Mouse (Mus musculus) cerebellum, adult 8-10 months (tissue): ENCODE data around the gene Ccdc9.
A peak's percentile ranks its signal among the peaks of the same experiment; 100 is the strongest.
"Not testable (repeated sequence)": the region's sequence is repeated elsewhere in the genome, so short reads cannot be mapped to it uniquely, and the experiment has no call there.

Source experiments
- DNase-seq: peaks from one replicate; pipeline ENCODE4 v3.0.0; 2022

The Ccdc9 gene

DNA sequence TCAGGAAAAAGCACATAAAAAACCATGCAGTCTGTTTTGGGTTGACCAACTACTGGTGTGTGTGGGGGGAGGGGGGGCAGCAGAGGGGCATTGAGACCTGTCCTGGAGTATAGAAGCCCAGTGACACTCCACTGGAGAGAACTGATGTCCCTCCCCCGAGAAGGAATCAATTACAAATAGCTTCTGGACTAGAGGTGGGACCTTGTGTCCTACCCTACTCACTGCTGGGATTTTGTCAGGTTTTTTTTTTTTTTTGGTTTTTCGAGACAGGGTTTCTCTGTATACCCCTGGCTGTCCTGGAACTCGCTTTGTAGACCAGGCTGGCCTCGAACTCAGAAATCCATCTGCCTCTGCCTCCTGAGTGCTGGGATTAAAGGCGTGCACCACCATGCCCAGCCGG is 20.5 kb upstream of the Ccdc9 start:
- not testable (repeated sequence) for DNase-seq

DNA sequence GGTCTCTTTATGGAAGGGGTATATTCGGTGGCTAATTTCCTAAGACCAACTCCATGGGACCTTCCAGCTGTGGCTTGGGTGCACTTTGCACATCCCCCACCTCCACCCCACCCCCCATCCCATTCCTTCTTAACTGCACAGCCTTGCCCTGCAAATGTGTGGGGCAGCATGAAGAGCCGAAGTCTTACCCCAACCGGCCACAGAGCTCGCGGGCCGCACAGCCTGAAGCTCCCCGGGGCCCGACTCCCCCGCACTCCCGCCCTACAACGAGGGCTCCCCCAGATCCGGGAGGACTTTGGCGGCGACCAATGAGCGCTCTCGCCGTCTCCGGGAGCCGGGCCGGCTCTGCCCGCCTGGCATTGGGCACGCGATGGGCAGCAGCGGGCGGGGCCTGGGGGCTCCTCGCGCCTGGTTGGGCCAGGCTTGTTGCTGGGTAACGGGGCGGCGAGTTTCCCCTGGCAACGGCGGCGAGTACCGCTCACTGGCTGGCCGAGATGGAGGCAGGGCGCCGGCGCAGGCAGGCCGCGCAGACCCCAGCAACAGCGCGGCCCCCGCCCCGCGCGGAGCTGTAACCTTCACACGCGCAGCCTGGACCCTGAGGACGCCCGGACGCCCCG is 12.9 kb upstream of the Ccdc9 start:
- peak; percentile 93 for DNase-seq

DNA sequence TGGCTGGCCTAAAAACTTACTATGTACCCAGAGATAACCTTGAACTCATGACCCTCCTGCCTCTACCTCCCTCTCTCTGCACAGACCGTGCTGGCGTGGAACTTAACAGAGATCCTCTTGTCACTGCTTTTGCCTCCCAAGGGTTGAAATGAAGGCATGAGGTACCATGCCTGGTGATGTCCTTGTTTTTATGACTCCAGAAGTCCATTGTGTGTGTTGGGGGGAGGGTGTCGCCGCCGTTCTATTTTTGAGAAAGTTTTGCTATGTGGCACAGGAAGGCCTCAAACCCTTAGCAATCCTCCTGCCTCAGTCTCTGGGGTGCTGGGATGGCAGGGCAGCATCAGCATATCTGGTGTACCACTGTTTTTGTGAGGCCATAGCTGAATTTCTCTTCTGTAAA is 12.3 kb upstream of the Ccdc9 start:
- no peak for DNase-seq

DNA sequence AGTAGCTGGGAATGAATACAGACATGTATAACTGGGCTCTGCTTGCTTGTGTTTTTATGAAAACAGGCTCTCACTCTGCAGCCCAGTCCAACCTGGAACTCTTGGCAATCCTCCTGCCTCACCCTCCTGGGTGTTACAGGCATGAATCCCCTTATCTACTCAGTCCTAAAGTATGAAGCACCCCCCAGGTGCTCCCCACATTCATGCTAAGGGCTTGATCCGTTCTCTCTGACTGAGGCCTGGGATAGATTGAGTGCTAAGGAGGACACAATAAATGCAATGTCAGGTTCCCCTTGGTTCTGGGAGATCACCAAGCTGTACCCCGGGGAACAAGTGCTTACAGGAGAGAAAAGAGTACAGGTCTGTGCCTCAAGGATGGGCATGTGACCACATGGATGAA is 11.0 kb upstream of the Ccdc9 start:
- no peak for DNase-seq

- peak; percentile 86 for DNase-seq
These were observed 10.3 kb upstream of the Ccdc9 start for GRCm38 (mm10) chr7:16296766-16297390.

GRCm38 (mm10) chr7:16296146-16296545 is 9.6 kb upstream of the Ccdc9 start:
- no peak for DNase-seq

DNA sequence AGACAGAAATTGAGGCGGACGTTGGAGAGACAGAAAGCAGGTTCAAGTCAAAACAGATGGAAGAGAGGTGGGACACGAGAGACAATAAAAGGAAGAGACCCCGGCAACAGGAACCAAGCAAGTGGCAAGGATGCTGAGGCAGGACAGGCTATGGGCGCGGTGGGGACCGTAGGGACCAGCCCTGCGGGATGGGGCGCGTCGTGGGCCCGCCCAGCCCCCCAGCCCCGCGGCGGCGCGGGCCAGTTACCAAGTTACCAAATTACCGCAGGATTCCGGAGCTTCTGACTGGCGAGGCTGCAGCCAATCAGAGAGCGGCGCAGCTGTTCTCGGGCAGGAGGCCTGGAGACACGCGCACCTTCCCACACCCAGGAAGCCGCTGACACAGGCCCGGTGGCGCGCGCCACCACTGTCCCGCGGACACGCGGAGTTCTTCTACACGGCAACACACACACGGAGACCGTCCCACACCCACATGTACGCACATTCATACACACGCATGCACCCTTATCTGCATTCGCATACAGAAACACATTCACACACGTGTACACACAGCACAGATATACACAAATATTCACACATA is 8.8 kb upstream of the Ccdc9 start:
- DNase-seq: peak; percentile 73

- DNase-seq: peak; percentile 96
These were observed 8.2 kb upstream of the Ccdc9 start for GRCm38 (mm10) chr7:16294837-16295236.

DNA sequence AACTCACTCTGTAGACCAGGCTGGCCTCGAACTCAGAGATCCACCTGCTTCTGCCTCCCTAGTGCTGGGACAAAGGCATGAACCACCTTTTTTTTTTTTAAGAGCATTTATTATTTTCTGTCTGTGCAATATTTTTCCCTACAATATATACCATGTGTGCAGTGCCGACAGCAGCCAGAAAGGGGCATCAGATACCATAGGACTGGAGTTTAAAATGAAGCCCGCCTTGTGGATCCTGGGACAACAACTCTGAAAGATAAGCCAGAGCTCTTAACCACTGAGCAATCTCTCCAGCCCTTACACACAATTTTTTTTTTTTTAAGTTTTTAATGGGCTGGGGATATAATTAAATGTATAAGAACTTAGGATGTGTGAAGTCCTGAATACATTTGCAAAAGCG is 7.8 kb upstream of the Ccdc9 start:
- DNase-seq: no peak

- no peak for DNase-seq
These were observed 1.2 kb upstream of the Ccdc9 start for GRCm38 (mm10) chr7:16287791-16288190.

DNA sequence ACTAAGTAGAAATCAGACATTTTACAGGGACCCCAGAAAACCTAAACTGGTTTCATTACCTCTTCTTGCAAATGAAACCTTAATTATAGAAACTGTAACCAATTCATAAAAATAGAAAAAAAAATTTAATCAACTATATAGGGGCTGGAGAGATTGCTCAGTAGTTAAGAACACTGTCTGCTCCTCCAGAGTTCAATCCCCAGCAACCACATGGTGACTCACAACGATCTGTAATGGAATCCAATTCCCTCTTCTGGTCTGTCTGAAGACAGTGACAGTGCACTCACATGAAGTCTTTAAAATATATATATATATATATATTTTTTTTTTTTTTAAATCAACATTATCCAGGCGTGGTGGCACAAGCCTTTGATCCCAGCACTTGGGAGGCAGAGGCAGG is 421 bp upstream of the Ccdc9 start:
- DNase-seq: no peak

GRCm38 (mm10) chr7:16285450-16286025 is 1.1 kb downstream of the Ccdc9 start:
- peak; percentile 57 for DNase-seq

DNA sequence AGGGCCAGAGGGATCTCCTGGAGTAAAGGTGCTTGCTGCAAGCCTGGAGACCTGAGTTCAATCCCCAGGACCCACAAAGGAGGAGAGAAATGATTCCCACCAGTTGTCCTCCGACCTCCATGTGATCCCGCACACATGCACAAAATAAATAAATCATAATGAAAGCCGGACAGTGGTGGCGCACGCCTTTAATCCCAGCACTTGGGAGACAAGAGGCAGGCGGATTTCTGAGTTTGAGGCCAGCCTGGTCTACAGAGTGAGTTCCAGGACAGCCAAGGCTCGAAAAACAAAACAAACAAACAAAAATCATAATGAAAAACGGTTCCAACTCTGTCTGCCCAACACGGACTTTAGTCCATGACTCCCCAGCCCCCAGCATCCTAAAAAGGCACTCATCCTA is 1.7 kb downstream of the Ccdc9 start:
- DNase-seq: no peak

DNA sequence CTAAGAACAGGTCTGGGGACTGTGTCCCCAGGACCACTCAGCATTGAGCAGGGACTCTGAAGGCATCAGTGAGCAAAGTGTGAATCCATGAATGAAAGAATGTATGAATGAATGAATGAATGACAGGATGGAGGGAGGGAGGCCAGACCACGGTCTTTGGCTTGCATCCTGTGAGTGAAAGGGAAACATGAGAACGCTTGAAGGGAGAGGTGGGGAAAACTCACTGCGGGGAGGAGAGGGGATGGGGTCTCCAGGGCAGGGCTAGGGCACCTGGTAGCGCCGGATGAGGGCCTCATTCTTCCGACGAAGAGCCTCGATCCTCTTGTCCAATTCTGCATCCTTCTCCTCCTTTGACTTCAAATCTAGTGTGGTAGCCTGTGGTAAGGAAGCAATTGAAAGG is 2.6 kb downstream of the Ccdc9 start:
- no peak for DNase-seq

GRCm38 (mm10) chr7:16282334-16282733 is 4.3 kb downstream of the Ccdc9 start:
- no peak for DNase-seq

DNA sequence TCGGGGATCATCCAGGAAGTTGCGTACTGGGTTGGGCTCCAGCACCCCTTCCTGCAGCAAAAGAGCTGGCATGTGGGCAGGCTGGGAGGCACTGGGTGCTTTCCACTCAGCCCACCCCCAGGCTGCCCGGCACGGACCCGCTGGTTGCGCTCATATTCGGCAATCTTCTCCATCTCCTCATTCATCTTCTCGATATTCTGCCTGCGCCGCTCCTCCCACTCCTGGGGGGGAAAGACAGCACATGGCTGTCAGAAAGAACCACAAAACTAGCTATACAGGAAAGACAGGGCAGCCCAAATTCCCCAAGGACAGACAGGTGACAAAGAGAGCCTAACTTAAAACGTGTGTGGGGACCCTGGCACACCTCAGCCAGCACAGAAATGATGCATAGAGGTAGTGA is 5.9 kb downstream of the Ccdc9 start:
- DNase-seq: no peak

DNA sequence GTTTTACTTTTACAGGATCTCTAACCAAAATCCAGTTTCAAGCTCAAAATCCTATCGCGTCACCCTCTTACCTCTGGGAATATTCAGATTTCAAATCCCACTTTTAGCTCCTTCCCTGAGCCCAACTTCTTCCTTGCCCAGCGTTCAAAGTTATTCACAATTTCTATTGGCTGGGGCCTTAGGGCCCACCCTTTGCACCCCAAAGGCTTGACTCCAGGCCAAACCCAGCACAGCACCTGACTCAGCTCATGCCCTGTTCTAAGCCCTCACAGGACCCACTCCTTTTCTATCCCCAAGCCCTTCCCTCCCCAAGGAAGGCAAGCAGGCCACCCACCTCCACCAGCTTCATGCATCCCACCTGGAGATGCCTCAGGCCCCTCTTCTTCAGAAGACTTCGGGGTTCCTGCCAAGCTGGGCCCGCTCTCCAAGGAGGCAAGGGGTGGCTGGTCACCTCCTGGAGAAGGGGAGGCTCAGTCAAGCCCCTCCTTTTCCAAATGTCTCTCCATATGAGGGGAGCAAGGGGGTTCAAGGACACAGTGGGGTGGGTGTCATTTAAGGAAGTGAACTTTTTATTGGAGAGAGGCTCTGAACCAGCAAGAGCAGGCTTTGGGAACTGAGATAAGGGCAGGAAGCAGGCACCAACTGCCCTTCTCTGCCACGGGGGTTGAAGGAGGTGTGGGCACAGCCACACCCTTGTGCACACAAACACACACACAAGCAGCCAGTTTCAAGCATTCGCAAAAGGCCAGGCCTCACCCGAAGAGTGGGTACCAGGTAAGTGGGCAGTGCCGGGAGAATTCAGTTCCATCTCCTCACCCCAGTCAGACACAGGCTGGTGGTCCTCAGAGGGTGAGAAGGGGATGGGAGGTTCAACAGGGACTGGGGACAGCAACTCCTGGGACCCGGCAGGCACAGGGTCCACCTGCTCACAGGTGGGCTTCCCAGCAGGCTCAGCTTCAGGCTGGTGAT is 11.4 kb downstream of the Ccdc9 start:
- no peak for DNase-seq

DNA sequence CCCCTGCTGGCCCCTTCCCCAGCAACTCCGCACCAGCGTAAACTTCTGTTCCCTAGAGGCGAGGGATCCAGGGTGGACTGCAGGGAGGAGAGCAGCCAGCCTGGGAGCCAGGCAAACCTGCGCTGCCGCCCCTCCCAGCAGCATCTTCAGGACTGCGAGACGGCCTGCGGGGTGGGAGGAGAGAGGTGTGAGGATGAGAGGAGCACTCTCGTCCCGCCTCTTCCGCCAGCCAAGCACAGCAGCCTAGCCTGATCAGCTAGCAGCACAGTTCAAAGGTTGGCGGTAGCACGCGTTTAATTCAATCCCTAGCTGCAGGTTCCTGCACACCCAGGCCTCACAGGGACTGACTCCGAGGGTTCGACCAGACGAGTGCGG is 12.8 kb downstream of the Ccdc9 start:
- no peak for DNase-seq

DNA sequence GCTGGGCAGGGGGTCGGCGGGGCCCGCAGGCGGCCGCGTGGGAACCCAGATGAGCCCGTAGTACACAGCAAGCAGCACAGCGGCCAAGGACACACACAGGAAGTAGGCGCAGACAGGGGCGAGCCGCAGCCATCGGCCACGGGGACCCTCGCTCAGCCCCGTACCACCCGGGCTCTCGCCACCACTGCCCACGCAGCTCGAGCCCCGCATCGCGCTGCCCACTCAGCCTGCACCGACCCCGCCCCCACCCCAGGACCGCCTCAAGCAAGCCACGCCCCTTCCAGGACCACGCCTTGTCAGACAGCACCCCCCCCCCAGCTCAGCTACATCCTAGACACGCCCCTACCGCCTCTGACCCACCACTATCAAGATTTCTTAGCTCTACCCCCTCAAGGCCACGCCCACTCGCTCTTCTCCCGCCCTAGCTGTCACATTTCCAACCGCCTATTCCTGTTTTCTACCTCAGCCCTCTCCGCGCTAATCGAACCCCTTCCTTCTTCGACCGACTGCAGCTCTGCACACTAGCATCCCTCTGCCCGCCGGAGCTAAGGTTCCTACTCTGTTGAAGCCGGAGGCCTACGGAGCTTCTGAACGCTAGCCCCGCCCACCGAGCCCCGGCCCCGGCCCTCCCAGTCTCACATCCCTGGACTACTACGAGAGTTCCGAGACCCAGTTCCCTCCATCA is 13.4 kb downstream of the Ccdc9 start, which contains the start of gene Inafm1:
Gene Inafm1 (minus strand): TSS at position 537 of the 685 bp plus-strand sequence.
- peak; percentile 85 for DNase-seq

DNA sequence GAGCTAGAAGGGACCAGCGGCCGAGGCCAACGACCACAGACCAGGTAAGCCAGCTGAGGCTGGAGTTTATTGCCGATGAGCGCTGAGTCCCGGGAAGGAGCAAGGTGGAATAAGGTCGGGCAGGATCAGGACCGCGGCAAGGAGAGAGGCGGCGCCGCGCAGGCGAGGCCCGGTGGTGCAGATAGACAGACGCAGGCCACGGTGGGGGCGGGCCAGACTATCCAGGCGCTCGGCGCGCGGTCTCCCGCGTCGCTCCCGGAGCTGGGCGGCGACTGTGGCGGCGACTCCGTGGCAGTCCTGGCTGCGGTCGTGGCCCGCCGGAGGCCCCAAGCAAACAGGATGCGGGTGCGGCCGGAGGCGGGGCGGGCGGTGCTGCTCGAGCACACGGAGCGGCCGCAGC is 13.9 kb downstream of the Ccdc9 start:
- DNase-seq: peak; percentile 76

GRCm38 (mm10) chr7:16271139-16271538 is 15.5 kb downstream of the Ccdc9 start:
- no peak for DNase-seq

GRCm38 (mm10) chr7:16266593-16266992 is 20.0 kb downstream of the Ccdc9 start:
- DNase-seq: not testable (repeated sequence)
